Mouse (Mus musculus): ENCODE results near the gene Ttc16.

The Ttc16 gene

DNA sequence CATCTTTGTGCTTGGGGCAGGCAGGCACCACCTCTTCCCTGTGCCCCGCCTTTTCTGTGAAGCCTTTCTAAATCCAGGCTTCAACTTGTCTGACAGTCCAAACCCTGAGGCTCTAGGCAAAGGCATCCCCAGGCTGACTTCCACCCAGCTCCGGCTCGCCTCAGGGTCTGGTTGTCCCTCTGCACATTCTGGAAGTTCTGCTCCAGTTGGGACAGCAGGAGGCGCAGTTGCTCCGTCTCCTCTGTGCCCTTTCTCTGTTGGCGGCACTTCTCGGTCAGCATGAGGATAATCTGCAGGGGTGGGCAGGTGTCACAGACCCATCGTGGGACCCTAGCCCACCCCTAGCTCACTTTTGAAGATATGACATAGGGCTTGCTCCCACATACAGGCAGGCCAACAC, 3.7 kb upstream of the Ttc16 start:
- DNase-seq: peak; percentile 84

DNA sequence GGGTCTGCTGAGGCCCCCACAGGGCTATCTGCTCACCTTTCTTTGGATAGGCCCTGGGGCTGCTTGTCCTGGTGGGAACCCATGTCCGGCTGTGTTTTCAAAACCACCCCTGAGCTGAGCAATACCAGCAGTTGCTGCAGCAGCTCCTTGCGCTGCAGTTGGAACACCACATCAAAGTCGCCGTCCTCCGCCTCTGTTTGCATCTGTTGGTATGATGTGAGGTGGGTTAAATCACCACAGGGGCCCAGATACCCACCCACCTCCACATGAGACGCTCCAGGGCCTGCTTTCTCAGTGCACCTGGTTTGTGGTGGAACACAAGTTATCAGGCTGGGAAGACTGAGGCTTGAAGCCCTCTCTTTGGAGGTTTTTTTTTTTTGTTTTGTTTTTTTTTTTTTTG, 2.6 kb upstream of the Ttc16 start:
- no peak for DNase-seq

GRCm38 (mm10) chr2:32776192-32776591, 759 bp upstream of the Ttc16 start:
- no peak for DNase-seq

- no peak for DNase-seq
These were observed 2.7 kb downstream of the Ttc16 start for GRCm38 (mm10) chr2:32772626-32773279.

DNA sequence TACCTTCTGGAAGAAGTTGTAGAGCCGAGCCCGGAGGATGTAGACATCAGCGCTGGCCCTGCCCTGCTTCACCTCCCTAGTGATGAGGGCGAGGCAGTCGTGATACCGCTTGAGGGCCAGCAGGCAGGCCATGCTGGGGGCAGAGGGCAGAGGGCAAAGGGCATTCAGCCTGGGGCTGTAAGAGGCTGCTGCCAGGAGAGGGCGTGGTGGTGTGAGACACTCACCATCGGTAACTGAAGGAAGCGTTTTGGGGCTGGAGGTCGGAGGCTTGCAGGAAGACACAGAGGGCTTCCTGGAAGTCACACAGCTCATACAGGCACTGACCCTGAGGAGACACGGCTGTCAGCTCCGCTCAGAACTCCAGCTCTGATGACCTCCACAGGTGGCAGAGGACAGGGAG, 3.5 kb downstream of the Ttc16 start:
- no peak for DNase-seq

- no peak for DNase-seq
These were observed 5.9 kb downstream of the Ttc16 start for GRCm38 (mm10) chr2:32769327-32770085.

DNA sequence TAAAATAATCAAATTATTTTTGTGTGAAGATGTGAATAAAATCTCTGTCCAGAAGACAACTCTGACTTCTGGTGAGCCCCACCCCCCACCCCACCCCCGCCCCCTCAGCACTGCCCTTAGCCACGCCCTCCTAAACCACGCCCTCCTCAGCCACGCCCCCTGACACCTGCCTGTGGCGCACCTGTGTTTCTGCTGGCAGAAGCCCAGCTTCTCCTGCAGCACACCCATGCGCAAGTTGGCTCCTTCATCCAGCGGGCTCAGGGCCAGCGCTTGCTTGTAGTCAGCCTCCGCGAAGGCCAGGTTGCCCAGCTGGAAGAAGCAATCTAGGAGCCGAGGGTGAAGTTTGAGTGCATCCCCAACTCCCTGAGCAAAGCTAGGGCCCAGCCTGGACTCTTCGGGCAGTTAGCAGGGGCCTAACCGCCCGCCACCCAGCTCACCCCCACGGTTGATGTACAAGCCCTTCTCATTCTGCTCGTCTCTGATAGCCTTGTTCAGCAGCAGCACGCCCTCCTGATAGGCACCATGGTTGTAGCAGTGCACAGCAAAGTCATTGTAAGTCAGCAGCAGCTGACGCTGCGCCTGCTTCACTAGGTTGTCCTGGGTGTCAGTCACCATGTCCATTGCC, 6.7 kb downstream of the Ttc16 start:
- DNase-seq: peak; percentile 70

GRCm38 (mm10) chr2:32767241-32767640, 8.2 kb downstream of the Ttc16 start:
- DNase-seq: no peak

DNA sequence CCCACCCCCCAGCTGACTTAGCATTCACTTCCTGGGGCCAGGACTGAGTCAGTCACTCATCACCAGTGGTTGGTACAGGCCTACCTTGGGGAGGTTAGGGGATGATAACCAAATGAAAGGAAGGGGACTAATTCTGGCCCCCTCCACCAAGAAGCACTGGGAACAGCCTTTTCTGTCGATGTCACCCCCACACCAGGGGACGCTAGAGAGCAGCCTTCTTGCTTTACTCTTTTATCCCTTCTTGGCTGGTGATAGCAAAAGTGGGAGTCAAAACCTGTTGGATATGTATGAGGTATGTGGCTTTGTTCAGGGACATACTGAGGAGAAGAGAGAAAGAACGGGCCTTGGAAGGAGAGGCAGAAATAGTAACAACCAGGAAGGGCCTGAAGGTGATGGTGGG, 12.1 kb downstream of the Ttc16 start:
- DNase-seq: no peak

DNA sequence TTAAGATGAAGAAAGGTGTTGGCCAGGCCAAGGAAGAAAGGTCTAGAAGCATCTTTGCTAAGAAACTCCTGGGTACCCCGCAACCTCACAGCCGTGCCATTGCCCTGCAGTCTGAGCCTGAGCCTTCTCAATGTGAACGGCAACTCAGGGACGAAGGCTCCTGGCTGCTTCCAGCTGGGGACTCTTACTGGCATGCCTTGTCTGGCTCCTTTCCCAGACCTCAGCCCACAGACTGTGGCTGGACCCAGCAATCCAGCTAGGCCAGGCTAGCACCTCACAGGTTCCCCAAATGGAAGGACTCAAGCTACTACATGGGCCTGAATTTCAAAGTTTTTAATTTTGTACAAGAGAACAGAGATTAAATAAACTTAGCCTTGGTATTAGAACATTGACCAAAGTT, 13.6 kb downstream of the Ttc16 start:
- no peak for DNase-seq

DNA sequence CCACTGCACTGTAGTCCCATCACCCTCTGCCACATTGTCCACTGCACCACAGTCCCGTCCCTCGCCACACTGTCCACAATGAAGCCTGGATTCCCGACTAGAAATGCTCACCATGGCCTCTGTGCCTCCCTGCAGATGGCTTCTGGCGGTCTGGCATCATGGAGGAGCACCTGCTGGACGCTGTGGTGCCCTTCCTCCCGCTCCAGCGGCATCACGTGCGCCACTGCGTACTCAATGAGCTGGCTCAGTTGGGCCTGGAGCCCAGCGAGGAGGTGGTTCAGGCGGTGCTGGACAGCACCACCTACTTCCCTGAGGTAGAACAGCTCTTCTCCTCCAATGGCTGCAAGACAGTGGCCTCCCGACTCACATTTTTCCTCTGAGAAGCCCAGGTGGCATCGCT, 14.1 kb downstream of the Ttc16 start:
- DNase-seq: no peak

DNA sequence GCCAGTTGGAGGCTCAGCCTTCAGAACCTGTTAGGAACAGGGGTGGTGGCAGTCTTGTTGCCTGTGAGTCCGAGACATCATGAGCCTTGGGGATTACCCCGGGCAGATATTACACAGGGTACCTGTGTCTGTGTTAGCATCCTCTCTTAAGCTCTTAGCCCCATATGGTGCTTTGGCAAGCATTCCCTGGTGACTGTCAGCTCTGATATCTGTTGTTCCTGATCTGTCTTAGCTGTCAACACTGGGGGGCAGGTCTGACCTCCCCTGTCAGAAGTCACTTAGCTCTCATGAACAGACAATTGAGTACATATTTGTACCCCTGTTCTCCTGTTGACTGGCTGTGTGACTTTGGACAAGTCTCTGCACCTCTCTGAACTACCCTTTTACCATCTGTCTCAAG, 16.4 kb downstream of the Ttc16 start:
- DNase-seq: no peak

- no peak for DNase-seq
These were observed 16.9 kb downstream of the Ttc16 start for GRCm38 (mm10) chr2:32758503-32758902.

- peak; percentile 99 for DNase-seq
These were observed 18.2 kb downstream of the Ttc16 start, which contains the start of gene Tor2a for GRCm38 (mm10) chr2:32757056-32757845. Gene Tor2a (plus strand): TSS chr2:32757234.

- DNase-seq: no peak
These were observed 18.8 kb downstream of the Ttc16 start for GRCm38 (mm10) chr2:32756674-32757055.

GRCm38 (mm10) chr2:32752181-32752580, 23.3 kb downstream of the Ttc16 start:
- DNase-seq: no peak

DNA sequence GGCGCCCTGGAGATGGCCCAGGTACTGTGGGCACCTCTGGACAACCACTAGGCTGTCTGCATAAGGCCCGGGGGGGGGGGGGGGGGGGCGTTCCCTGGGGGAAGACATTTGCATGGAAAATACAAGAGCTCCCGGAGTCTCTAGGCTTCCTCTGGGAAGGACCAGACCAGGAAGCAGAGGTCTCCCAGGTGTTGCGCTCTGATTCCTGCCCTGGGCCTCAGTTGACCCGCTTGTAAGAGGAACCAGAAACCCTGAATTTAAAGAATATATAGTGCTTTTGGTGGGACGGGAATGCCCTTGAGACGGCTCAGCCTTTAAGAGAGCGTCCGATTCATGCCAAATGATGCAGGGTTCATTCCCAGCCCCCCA, 23.8 kb downstream of the Ttc16 start:
- DNase-seq: no peak

DNA sequence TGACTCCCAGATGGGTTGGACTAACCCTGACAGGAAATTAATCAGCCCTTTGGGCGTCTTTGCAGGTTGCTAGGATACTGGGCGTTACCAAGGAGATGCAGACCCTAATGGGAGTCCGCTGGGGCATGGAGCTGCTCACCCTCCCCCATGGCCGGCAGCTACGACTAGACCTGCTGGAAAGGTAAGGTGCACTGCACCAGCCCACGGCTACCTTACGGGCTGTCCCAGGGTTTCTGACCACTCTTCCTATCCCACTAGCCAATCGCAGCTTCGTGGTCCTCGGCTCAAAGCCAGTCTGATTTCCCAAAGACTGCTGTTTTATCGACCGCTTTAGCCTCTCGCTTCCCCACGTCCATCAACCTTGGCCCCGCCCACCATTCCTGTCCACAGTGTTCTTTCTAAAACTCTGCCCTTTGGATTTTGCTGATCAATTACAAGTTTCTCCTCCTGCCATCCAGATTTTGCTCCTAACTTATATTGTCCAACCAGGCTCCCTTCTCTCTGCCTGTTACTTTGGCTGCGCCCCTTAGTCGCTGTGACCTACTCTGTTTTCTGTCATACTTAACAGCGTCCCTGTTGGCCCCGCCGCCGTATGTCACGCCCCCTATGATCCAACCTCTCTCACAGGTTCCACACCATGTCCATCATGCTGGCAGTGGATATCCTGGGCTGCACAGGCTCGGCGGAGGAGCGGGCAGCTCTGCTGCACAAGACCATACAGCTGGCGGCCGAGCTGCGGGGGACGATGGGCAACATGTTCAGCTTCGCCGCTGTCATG, 24.4 kb downstream of the Ttc16 start:
- peak; percentile 75 for DNase-seq

GRCm38 (mm10) chr2:32750199-32750598, 25.2 kb downstream of the Ttc16 start:
- no peak for DNase-seq

GRCm38 (mm10) chr2:32749082-32749481, 26.4 kb downstream of the Ttc16 start:
- DNase-seq: no peak

GRCm38 (mm10) chr2:32744272-32744982, 31.0 kb downstream of the Ttc16 start:
- DNase-seq: no peak

DNA sequence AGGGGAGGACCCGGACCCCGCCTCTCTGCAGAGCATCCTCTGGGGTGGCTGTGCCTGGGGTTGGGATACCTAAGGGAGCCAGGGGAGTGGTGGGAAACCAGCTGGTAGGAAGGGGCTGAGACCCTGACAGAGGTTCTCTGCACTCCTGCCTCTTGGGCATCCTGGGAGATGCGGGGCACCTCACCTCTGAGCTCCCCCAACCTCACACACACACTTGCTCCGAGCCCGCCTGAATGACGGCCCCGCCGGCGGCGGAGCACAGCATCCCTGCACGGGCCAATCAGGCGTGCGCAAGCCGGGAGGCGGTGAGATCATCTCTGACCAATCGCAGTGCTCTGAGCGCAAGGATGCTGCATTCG, 33.3 kb downstream of the Ttc16 start:
- no peak for DNase-seq
